Mouse (Mus musculus): Measurements from ENCODE around the gene Ceacam16. TPM values are rescaled to one million over a fixed set of nuclear protein-coding genes. Genes with fewer than 3 reads are reported as not detected.
A peak's percentile ranks its signal among the peaks of the same experiment; 100 is the strongest.

Ceacam16 gene
- polyA plus RNA-seq, 1 experiment: 0.37 TPM

DNA sequence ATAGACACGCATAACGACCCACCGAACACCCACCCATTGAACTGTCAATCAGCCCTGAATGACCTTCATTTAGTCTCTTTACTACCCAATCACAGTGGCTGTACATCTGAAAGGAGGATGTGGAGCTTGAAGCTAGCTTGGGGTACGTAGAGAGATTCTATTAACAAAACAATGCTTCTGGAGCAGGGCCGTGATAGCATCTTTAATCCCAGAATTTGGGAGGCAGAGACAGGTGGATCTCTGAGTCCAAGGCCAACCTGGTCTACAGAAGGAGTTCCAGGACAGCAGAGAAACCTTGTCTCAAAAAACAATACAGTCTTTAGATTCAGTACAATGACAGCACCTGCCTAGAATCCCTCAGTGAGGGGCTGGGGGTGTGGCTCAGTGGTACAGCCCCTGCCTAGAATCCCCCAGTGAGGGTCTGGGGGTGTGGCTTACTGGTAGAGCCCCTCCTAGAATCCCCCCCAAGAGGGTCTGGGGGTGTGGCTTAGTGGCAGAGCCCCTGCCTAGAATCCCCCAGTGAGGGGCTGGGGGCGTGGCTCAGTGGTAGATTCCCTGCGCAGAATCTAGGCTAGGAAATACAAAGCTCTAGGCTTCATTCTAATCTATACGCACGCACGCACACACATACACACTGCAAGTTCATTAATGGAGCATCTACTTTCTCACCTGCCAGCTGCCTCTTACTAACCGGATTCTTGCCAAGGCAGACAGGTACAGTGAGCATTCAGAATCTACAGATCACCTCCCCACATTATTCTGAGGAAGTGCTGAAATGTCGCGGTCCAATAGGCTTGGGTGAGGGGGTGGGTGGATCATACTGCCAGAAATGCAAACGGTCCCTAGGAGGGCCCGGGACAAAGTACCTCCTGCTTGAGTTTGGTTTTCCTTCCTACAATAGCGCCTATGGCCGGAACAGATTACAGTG lies 45.5 kb downstream of the Ceacam16 start:
- no peak for TF ChIP-seq POLR2A (IDR thresholded peaks at IDR 0.05; ENCODE audit: control insufficient read depth, low read depth, low read length)
- TF ChIP-seq CTCF (IDR thresholded peaks at IDR 0.05; ENCODE audit: control insufficient read depth, insufficient read depth, insufficient replicate concordance, low read depth, low read length): no peak
- H3K27ac ChIP-seq (ENCODE audit: control insufficient read depth, insufficient read depth, low read depth, low read length): no peak overlapping the region; the same call in 1 of the 2 replicates

GRCm38 (mm10) chr7:19813579-19814122 lies 47.4 kb downstream of the Ceacam16 start:
- Histone ChIP-seq H3K4me1 (ENCODE audit: control insufficient read depth, insufficient read depth, low read length) (peaks cover 54% of the 10 kb centered on the region), H3K36me3 (ENCODE audit: control insufficient read depth, insufficient read depth, low read length) (no peaks in the 10 kb centered on the region), H3K27ac (ENCODE audit: control insufficient read depth, insufficient read depth, low read depth, low read length) (no peak overlapping the region), H3K4me3 (ENCODE audit: control insufficient read depth, low read depth, low read length) (no peak overlapping the region), H3K27me3 (ENCODE audit: control insufficient read depth, insufficient read depth, low read length) (no peaks in the 10 kb centered on the region)
- TF ChIP-seq POLR2A (IDR thresholded peaks at IDR 0.05; ENCODE audit: control insufficient read depth, low read depth, low read length) (no peak), CTCF (IDR thresholded peaks at IDR 0.05; ENCODE audit: control insufficient read depth, insufficient read depth, insufficient replicate concordance, low read depth, low read length) (no peak)

More for the DNA sequence above, 45.5 kb downstream of the Ceacam16 start:
- Histone ChIP-seq H3K4me3 (ENCODE audit: control insufficient read depth, low read depth, low read length) (peak overlapping the region; percentile 66), H3K36me3 (ENCODE audit: control insufficient read depth, insufficient read depth, low read length) (no peaks in the 10 kb centered on the region), H3K27me3 (ENCODE audit: control insufficient read depth, insufficient read depth, low read length) (no peaks in the 10 kb centered on the region), H3K4me1 (ENCODE audit: control insufficient read depth, insufficient read depth, low read length) (peaks cover 45% of the 10 kb centered on the region)

DNA sequence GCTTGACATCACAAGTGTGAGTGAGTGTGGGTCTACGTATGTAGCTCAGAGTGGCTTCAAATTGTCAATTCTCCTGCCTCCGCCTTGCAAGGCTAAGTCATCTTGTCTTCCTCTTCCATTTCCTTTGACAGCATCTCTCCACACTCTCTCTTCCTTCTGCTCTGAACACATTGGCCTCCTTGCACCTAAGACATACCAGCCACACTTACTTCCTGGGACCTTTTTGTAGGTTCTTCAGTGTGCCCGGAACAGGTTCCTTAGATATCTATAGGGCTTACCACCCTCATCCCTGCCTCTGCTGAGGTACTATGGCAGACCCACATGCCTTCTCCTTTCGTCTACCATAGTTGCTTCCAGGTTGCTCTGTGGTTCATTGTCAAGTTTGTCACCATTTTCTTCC lies 47.9 kb downstream of the Ceacam16 start:
- Histone ChIP-seq H3K4me1 (ENCODE audit: control insufficient read depth, insufficient read depth, low read length) (peaks cover 52% of the 10 kb centered on the region), H3K36me3 (ENCODE audit: control insufficient read depth, insufficient read depth, low read length) (no peaks in the 10 kb centered on the region), H3K4me3 (ENCODE audit: control insufficient read depth, low read depth, low read length) (no peak overlapping the region), H3K27me3 (ENCODE audit: control insufficient read depth, insufficient read depth, low read length) (no peaks in the 10 kb centered on the region), H3K27ac (ENCODE audit: control insufficient read depth, insufficient read depth, low read depth, low read length) (no peak overlapping the region)
- TF ChIP-seq CTCF (IDR thresholded peaks at IDR 0.05; ENCODE audit: control insufficient read depth, insufficient read depth, insufficient replicate concordance, low read depth, low read length): no peak
- no peak for TF ChIP-seq POLR2A (IDR thresholded peaks at IDR 0.05; ENCODE audit: control insufficient read depth, low read depth, low read length)

DNA sequence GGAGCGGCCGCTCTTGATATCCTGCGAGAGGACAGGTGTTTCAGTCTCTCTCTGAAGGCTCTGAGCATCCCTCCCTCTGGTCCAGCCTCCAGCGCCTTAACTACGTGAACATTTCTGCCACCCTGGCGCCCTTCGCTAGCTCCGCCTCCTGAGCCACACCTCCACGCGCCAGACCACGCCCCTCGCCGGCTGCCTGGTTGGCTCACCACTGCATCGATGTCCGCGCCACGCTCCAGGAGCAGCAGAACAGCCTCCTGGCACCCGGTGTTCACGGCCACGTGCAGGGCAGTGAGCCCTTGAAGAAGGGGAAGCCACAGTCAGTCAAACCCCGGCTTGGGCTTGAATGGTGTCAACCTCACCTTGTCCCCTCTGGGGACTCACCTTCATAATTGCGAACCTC lies 50.0 kb downstream of the Ceacam16 start:
- H3K27ac ChIP-seq (ENCODE audit: control insufficient read depth, insufficient read depth, low read depth, low read length): no peak overlapping the region
- no peak for TF ChIP-seq CTCF (IDR thresholded peaks at IDR 0.05; ENCODE audit: control insufficient read depth, insufficient read depth, insufficient replicate concordance, low read depth, low read length)
- no peak for TF ChIP-seq POLR2A (IDR thresholded peaks at IDR 0.05; ENCODE audit: control insufficient read depth, low read depth, low read length)
- no peaks in the 10 kb centered on the region for H3K27me3 ChIP-seq (ENCODE audit: control insufficient read depth, insufficient read depth, low read length)
- H3K4me1 ChIP-seq (ENCODE audit: control insufficient read depth, insufficient read depth, low read length): peaks cover 38% of the 10 kb centered on the region
- no peaks in the 10 kb centered on the region for H3K36me3 ChIP-seq (ENCODE audit: control insufficient read depth, insufficient read depth, low read length)
- H3K4me3 ChIP-seq (ENCODE audit: control insufficient read depth, low read depth, low read length): peak overlapping the region; percentile 84

DNA sequence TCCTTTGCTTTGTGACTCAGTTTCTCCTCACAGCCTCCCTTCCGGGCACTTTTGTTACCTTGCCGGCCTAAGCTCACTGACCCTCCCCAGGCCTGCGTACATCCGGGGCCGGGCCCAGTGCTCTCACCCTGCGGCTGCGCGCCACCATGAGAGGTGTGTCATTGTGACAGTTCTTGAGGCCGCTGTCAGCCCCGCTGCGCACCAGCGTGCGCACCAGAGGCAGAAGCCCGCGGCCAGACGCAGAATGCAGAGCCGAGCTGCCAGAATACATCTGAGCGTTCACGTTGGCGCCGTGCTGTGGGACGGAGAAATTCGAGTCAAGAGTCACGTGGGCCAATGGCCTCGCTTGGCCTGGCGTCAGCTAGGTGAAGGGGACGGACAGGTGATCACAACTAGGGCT lies 51.7 kb downstream of the Ceacam16 start:
- peak overlapping the region; percentile 84 for H3K4me3 ChIP-seq (ENCODE audit: control insufficient read depth, low read depth, low read length)
- no peak overlapping the region for H3K27ac ChIP-seq (ENCODE audit: control insufficient read depth, insufficient read depth, low read depth, low read length)
- no peaks in the 10 kb centered on the region for H3K36me3 ChIP-seq (ENCODE audit: control insufficient read depth, insufficient read depth, low read length)
- no peaks in the 10 kb centered on the region for H3K27me3 ChIP-seq (ENCODE audit: control insufficient read depth, insufficient read depth, low read length)
- TF ChIP-seq CTCF (IDR thresholded peaks at IDR 0.05; ENCODE audit: control insufficient read depth, insufficient read depth, insufficient replicate concordance, low read depth, low read length): no peak
- TF ChIP-seq POLR2A (IDR thresholded peaks at IDR 0.05; ENCODE audit: control insufficient read depth, low read depth, low read length): peak; percentile 21; the same call in 1 of the 2 replicates
- peaks cover 30% of the 10 kb centered on the region for H3K4me1 ChIP-seq (ENCODE audit: control insufficient read depth, insufficient read depth, low read length)

- Histone ChIP-seq H3K27me3 (ENCODE audit: control insufficient read depth, insufficient read depth, low read length) (no peaks in the 10 kb centered on the region), H3K36me3 (ENCODE audit: control insufficient read depth, insufficient read depth, low read length) (no peaks in the 10 kb centered on the region), H3K4me1 (ENCODE audit: control insufficient read depth, insufficient read depth, low read length) (peaks cover 19% of the 10 kb centered on the region), H3K4me3 (ENCODE audit: control insufficient read depth, low read depth, low read length) (no peak overlapping the region), H3K27ac (ENCODE audit: control insufficient read depth, insufficient read depth, low read depth, low read length) (no peak overlapping the region)
- TF ChIP-seq CTCF (IDR thresholded peaks at IDR 0.05; ENCODE audit: control insufficient read depth, insufficient read depth, insufficient replicate concordance, low read depth, low read length) (no peak), POLR2A (IDR thresholded peaks at IDR 0.05; ENCODE audit: control insufficient read depth, low read depth, low read length) (no peak)
These were observed 54.6 kb downstream of the Ceacam16 start for GRCm38 (mm10) chr7:19806356-19806969.

DNA sequence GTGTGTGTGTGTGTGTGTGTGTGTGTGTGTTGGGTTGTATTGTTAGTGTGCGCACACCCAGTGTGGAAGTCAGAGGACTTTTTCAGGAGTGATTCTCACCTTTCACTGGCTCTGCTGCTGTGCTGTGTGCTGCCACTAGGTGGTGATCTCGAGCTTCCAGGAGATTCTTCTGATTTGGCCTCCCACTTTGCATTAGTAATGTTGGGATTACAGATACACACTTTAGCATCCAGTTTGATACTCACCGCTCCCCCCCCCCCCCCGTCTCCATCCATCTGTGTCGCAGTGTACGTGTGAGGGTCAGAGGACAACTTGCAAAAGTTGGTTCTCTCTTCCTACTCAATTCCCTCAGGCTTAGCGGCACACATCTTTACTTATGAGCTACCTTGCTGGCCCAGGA lies 58.1 kb downstream of the Ceacam16 start:
- Histone ChIP-seq H3K27me3 (ENCODE audit: control insufficient read depth, insufficient read depth, low read length) (no peaks in the 10 kb centered on the region), H3K36me3 (ENCODE audit: control insufficient read depth, insufficient read depth, low read length) (no peaks in the 10 kb centered on the region), H3K4me1 (ENCODE audit: control insufficient read depth, insufficient read depth, low read length) (no peaks in the 10 kb centered on the region), H3K27ac (ENCODE audit: control insufficient read depth, insufficient read depth, low read depth, low read length) (no peak overlapping the region), H3K4me3 (ENCODE audit: control insufficient read depth, low read depth, low read length) (no peak overlapping the region)
- TF ChIP-seq POLR2A (IDR thresholded peaks at IDR 0.05; ENCODE audit: control insufficient read depth, low read depth, low read length): no peak
- peak; percentile 88 for TF ChIP-seq CTCF (IDR thresholded peaks at IDR 0.05; ENCODE audit: control insufficient read depth, insufficient read depth, insufficient replicate concordance, low read depth, low read length)

Other genes with a start within 250 kb of the Ceacam16 start
- 4.1 and 5.1 TPM in 2 replicates for gene Relb, start 231.9 kb downstream of the Ceacam16 start, polyA plus RNA-seq (2012; rRNA removed)
- 81.1 and 85.6 TPM in 2 replicates for gene Clptm1, start 196.3 kb downstream of the Ceacam16 start, polyA plus RNA-seq (2012; rRNA removed)
- gene Apoc2, start 183.4 kb downstream of the Ceacam16 start, polyA plus RNA-seq (2012; rRNA removed): 0.38 and 0.47 TPM in 2 replicates
- gene Gm44805, start 179.9 kb downstream of the Ceacam16 start, polyA plus RNA-seq (2012; rRNA removed): not detected in 2 replicates
- gene Apoc4, start 179.8 kb downstream of the Ceacam16 start, polyA plus RNA-seq (2012; rRNA removed): not detected in 2 replicates
- 17.3 and 21.1 TPM in 2 replicates for gene Apoc1, start 168.6 kb downstream of the Ceacam16 start, polyA plus RNA-seq (2012; rRNA removed)
- 122 and 180 TPM in 2 replicates for gene Apoe, start 162.1 kb downstream of the Ceacam16 start, polyA plus RNA-seq (2012; rRNA removed)
- gene Tomm40, start 145.9 kb downstream of the Ceacam16 start, polyA plus RNA-seq (2012; rRNA removed): 36.8 and 38.3 TPM in 2 replicates
- 69.1 and 71.8 TPM in 2 replicates for gene Nectin2, start 110.8 kb downstream of the Ceacam16 start, polyA plus RNA-seq (2012; rRNA removed)
- 4.5 and 7.5 TPM in 2 replicates for gene Bcam, start 90.3 kb downstream of the Ceacam16 start, polyA plus RNA-seq (2012; rRNA removed)
- 0.82 TPM in 1 of 2 replicates, not detected in the other for gene Cblc, start 64.5 kb downstream of the Ceacam16 start, polyA plus RNA-seq (2012; rRNA removed)
- 4.4 and 5.9 TPM in 2 replicates for gene Bcl3, start 38.5 kb downstream of the Ceacam16 start, polyA plus RNA-seq (2012; rRNA removed)
- gene Gm19345, start 9.3 kb downstream of the Ceacam16 start, polyA plus RNA-seq (2012; rRNA removed): 0.21 and 0.42 TPM in 2 replicates
- gene Ceacam19, start 26.7 kb upstream of the Ceacam16 start, polyA plus RNA-seq (2012; rRNA removed): not detected in 2 replicates
- gene Pvr, start 59.9 kb upstream of the Ceacam16 start, polyA plus RNA-seq (2012; rRNA removed): 5.5 and 6.1 TPM in 2 replicates
- 0.30 and 0.36 TPM in 2 replicates for gene Igsf23, start 89.5 kb upstream of the Ceacam16 start, polyA plus RNA-seq (2012; rRNA removed)
- 1.6 and 1.7 TPM in 2 replicates for gene Ceacam20, start 104.1 kb upstream of the Ceacam16 start, polyA plus RNA-seq (2012; rRNA removed)
- gene Nlrp9b, start 130.2 kb upstream of the Ceacam16 start, polyA plus RNA-seq (2012; rRNA removed): 0.17 and 0.35 TPM in 2 replicates
- gene Vmn1r91, start 238.4 kb upstream of the Ceacam16 start, polyA plus RNA-seq (2012; rRNA removed): not detected in 2 replicates